23 mouse cellular contexts compared by ENCODE assay signal in the genomic region with DNA sequence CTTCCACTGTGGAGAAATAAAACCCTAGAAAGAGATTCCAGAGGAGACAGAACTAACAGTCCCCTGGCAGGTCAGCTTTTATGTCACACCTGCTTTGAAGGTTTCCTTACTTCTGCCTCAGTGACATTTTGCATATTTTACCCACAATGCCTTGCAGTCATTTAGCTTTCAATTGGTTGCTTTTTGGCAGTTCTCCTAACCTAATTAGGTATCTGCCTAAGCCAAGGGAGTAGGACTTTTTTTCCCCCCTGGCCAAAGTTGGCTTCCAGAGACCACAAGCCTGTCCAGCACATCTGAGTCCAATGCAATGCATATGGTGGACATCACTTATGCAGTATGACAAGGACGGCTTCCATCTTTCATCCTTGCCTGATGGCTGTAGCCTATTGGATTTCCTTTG.
A peak's percentile ranks its signal among the peaks of the same experiment; 100 is the strongest.
DNase-seq lines count a peak whose midpoint lies in the region; ATAC-seq and TF ChIP-seq lines count a peak whose summit lies in the region.
"Had no signal": no experiment of that assay in that cellular context is flagged by ENCODE, and none has a peak within 500 bp of the region (broad histone marks: within the 10 kb centered on the region; RNA-seq: fewer than 3 reads in every experiment).

No protein-coding gene starts in this region.

- no peak for ATAC-seq in forebrain, embryonic 14.5 days
- no peak for ATAC-seq in forebrain, embryonic 13.5 days
- ATAC-seq in hindbrain, postnatal 0 days = no peak
- ATAC-seq in hindbrain, embryonic 12.5 days (ENCODE audit: low FRiP score) = no peak
- ATAC-seq: activated CD4-positive, CD25-positive, alpha-beta regulatory T cell, adult 4 months had no signal

- no peak overlapping the region for H3K27ac ChIP-seq in forebrain, embryonic 14.5 days (ENCODE audit: low read depth, low read length)
- H3K27ac ChIP-seq in forebrain, embryonic 13.5 days = no peak overlapping the region
- H3K27ac ChIP-seq in hindbrain, postnatal 0 days = no peak overlapping the region
- H3K27ac ChIP-seq in hindbrain, embryonic 12.5 days = no peak overlapping the region
- H3K27ac ChIP-seq: embryonic facial prominence, embryonic 15.5 days; gastrocnemius, adult 2 months; hindbrain, embryonic 10.5 days; hindbrain, embryonic 14.5 days had no signal

- no peaks in the 10 kb centered on the region for H3K36me3 ChIP-seq in forebrain, embryonic 14.5 days (ENCODE audit: control insufficient read depth, insufficient read depth, low read length)
- H3K36me3 ChIP-seq in forebrain, embryonic 13.5 days (ENCODE audit: poor library complexity, severe bottlenecking) = no peaks in the 10 kb centered on the region
- H3K36me3 ChIP-seq in hindbrain, postnatal 0 days (ENCODE audit: insufficient read depth, low read length) = no peaks in the 10 kb centered on the region
- no peaks in the 10 kb centered on the region for H3K36me3 ChIP-seq in hindbrain, embryonic 12.5 days
- H3K36me3 ChIP-seq: embryonic facial prominence, embryonic 15.5 days; hindbrain, embryonic 10.5 days had no signal

- 94% methylated on average over 1 of the region's 1 CpGs for WGBS in forebrain, embryonic 14.5 days
- 95% methylated on average over 1 of the region's 1 CpGs for WGBS in forebrain, embryonic 13.5 days
- 79% methylated on average over 1 of the region's 1 CpGs for WGBS in hindbrain, postnatal 0 days
- WGBS in hindbrain, embryonic 12.5 days = 93% methylated on average over 1 of the region's 1 CpGs

- H3K4me2 ChIP-seq in forebrain, embryonic 14.5 days (ENCODE audit: low read length) = no peak overlapping the region
- H3K4me2 ChIP-seq in forebrain, embryonic 13.5 days = no peak overlapping the region
- H3K4me2 ChIP-seq in hindbrain, postnatal 0 days (ENCODE audit: low read depth, low read length) = no peak overlapping the region
- no peak overlapping the region for H3K4me2 ChIP-seq in hindbrain, embryonic 12.5 days (replicated peaks)
- H3K4me2 ChIP-seq: embryonic facial prominence, embryonic 15.5 days; heart, embryonic 11.5 days; hindbrain, embryonic 14.5 days had no signal

- TF ChIP-seq CTCF in hindbrain, postnatal 0 days (IDR thresholded peaks at IDR 0.05; ENCODE audit: low read depth) = no peak

- no peak overlapping the region for H3K4me3 ChIP-seq in forebrain, embryonic 14.5 days (ENCODE audit: low read depth, low read length)
- no peak overlapping the region for H3K4me3 ChIP-seq in forebrain, embryonic 13.5 days
- H3K4me3 ChIP-seq in hindbrain, postnatal 0 days (ENCODE audit: low read length) = no peak overlapping the region
- H3K4me3 ChIP-seq in hindbrain, embryonic 12.5 days = no peak overlapping the region
- H3K4me3 ChIP-seq: embryonic facial prominence, embryonic 15.5 days; gastrocnemius, adult 2 months; hindbrain, embryonic 10.5 days had no signal

- H3K9me3 ChIP-seq in forebrain, embryonic 14.5 days (replicated peaks; ENCODE audit: control insufficient read depth, low read length) = no peaks in the 10 kb centered on the region
- H3K9me3 ChIP-seq in forebrain, embryonic 13.5 days (replicated peaks) = no peaks in the 10 kb centered on the region
- no peaks in the 10 kb centered on the region for H3K9me3 ChIP-seq in hindbrain, postnatal 0 days (ENCODE audit: low read length)
- no peaks in the 10 kb centered on the region for H3K9me3 ChIP-seq in hindbrain, embryonic 12.5 days (replicated peaks)
- H3K9me3 ChIP-seq: embryonic facial prominence, embryonic 15.5 days; hindbrain, embryonic 10.5 days had no signal

- H3K4me1 ChIP-seq in forebrain, embryonic 14.5 days (ENCODE audit: control insufficient read depth, insufficient read depth, low read length) = no peaks in the 10 kb centered on the region
- H3K4me1 ChIP-seq in forebrain, embryonic 13.5 days = peaks cover 14% of the 10 kb centered on the region; the same call in 1 of the 2 replicates
- H3K4me1 ChIP-seq in hindbrain, postnatal 0 days (ENCODE audit: insufficient read depth, low read length) = no peaks in the 10 kb centered on the region
- H3K4me1 ChIP-seq in hindbrain, embryonic 12.5 days = no peaks in the 10 kb centered on the region
- H3K4me1 ChIP-seq: embryonic facial prominence, embryonic 15.5 days had no signal

- H3K27me3 ChIP-seq in forebrain, embryonic 14.5 days (replicated peaks; ENCODE audit: control insufficient read depth, insufficient read depth, low read length) = no peaks in the 10 kb centered on the region
- no peaks in the 10 kb centered on the region for H3K27me3 ChIP-seq in forebrain, embryonic 13.5 days
- H3K27me3 ChIP-seq in hindbrain, postnatal 0 days (ENCODE audit: insufficient read depth, low read length) = no peaks in the 10 kb centered on the region
- H3K27me3 ChIP-seq in hindbrain, embryonic 12.5 days = no peaks in the 10 kb centered on the region
- H3K27me3 ChIP-seq: embryonic facial prominence, embryonic 15.5 days had no signal

- peak; percentile 46 to 50 for DNase-seq in cerebellum, postnatal 10 days
- no peak for DNase-seq in cerebellum, postnatal 4 days (ENCODE audit: low spot score in 2 of 2)
- peak; percentile 56 for DNase-seq in forebrain, embryonic 14.5 days (ENCODE audit: low spot score)
- peak; percentile 29 for DNase-seq in hindbrain, postnatal 0 days (ENCODE audit: low spot score)
- DNase-seq in heart, postnatal 4 days = no peak
- DNase-seq: adrenal gland, adult 8-10 months; adrenal gland, postnatal 25 days; cerebellum, adult 11-12 months; cerebellum, adult 8-10 months; cerebellum, postnatal 25 days; embryo, embryonic 11 days; gastrocnemius, adult 2 months; gastrocnemius, postnatal 14 days; heart, adult 11 months; kidney, adult 11 months; kidney, adult 8-10 months had no signal

- H3K9ac ChIP-seq in forebrain, embryonic 14.5 days (ENCODE audit: low read length) = no peak overlapping the region
- no peak overlapping the region for H3K9ac ChIP-seq in forebrain, embryonic 13.5 days
- no peak overlapping the region for H3K9ac ChIP-seq in hindbrain, postnatal 0 days (replicated peaks; ENCODE audit: low read length)
- no peak overlapping the region for H3K9ac ChIP-seq in hindbrain, embryonic 12.5 days
- H3K9ac ChIP-seq: embryonic facial prominence, embryonic 15.5 days; hindbrain, embryonic 14.5 days had no signal

Comparison
In these comparisons a context has a peak if more than half of its experiments do, and no peak if none do; other contexts are left out.
1. DNase-seq: peak in cerebellum, postnatal 10 days (2 of 2), forebrain, embryonic 14.5 days (single experiment) and hindbrain, postnatal 0 days (single experiment); none in cerebellum, postnatal 4 days (0 of 2) and heart, postnatal 4 days (single experiment).